Mouse (Mus musculus): ENCODE data around the gene 4933424G06Rik.

DNA sequence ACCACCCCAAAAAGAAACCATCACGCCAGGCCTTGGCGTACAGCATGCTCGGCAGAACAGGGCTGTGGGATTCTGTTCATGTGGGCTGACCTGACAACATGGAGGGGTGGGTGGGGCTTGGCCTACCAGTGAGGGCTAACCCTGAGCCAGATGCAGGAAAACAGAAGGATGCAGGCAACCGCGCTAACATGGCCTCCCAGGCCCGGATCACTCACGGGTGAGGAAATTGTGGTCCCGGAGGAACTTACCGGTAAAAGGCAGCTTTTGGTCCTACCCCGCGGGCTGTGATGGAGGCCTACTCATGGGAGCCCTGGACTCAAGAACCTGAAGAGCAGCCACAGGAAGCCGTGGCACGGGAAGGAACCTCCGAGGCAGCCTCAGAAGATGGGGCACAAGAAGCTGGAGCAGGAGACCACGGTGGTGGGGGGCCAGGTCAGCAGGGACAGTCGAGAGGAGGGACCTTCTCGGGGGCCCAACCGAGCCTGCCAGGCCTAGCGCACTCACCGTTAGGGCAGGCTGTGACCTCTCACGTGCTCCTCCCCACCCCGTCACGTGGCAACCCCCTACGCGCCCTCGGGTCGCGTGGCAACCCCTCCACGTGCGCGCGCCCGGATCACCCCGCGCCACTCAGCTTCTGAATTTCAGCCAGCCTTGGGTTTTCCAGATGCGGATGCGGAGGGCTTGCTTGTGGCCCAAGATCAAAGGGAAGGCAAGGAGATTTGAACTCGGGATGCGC, 27.2 kb upstream of the 4933424G06Rik start, which contains the start of gene Fam178b:
- no peak for TF ChIP-seq UBTF (IDR thresholded peaks at IDR 0.05; ENCODE audit: borderline replicate concordance, insufficient read depth, low read depth, low read length)
- TF ChIP-seq CTCF (IDR thresholded peaks at IDR 0.05 in 2 of 3, conservative IDR thresholded peaks at IDR 0.05 in 1 of 3; ENCODE audit: control insufficient read depth in 1 of 3, insufficient read depth in 1 of 3, low read depth in 2 of 3, low read length in 3 of 3, poor library complexity in 1 of 3, severe bottlenecking in 1 of 3): no peak
